Mouse (Mus musculus) spleen, adult 12 weeks (tissue): ENCODE results near the gene Mtm1.

ENCODE experiments used
- DNase-seq: peaks from one replicate; pipeline ENCODE4 v3.0.0; 2022; ENCODE audit warnings: low spot score

Gene Mtm1

DNA sequence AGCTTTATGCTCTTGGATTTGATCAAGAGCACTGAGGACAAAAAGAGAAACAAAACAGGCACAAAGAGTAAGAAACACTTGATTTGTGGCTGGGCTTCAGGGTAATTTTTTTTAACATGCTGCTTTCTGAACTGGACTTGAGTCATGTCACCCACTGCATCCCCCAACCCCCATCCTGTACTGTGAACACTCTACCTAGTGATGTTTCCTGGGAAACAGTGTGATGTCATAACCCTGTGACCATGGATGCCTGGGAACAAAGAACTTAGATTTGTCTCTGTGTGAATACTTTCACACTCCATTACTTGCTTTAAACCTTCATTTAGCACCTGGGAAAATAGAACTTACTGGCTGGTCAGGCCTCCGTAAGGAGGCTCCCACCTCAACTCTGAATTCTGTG lies at the start of gene Mtm1:
TSS of gene Mtm1 (plus strand) at position 301 of the 400 bp plus-strand sequence.
- DNase-seq: no peak

GRCm38 (mm10) chrX:71181526-71181925 lies 29.0 kb upstream of the Mtm1 start:
- no peak for DNase-seq

- no peak for DNase-seq
These were observed 26.9 kb upstream of the Mtm1 start for GRCm38 (mm10) chrX:71183671-71184070.

DNA sequence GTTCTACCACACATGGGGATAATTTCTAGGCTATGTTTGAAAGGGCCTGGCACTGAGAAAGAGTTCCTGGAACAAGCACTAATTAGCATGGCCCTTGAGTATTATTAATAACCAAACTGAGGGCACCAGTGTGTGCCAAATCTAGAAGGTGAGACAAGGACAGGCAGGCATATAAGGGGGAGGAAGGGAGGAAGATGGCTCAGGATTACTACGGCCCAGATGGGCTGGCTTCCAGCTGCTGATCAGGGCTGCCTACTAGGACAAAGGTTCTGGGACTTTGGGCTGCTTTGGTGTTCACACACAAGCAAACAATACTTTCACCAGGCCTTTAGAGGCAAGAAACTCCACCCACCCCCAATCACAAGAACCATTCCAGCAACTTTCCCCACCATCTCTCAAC lies 24.2 kb upstream of the Mtm1 start:
- DNase-seq: no peak

DNA sequence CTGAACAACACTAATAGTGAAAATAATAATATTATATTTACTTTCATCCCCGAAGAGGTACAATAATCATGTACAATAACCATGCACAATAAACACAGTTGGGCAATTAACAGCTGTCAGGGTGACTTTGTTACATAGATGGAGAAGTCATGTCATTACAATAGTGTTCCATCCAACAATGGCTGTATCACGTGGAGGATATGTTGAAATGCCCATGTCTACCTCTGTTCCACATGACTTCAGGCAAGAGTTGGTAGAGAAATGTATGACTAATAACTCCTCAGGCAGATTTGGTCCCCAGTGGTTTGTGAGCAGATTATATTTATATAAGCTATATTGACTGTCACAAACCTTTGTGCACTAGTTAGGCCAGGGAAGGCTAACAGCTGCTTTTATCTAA lies 5.8 kb upstream of the Mtm1 start:
- no peak for DNase-seq

- no peak for DNase-seq
These were observed 4.6 kb upstream of the Mtm1 start for GRCm38 (mm10) chrX:71205821-71206542.

GRCm38 (mm10) chrX:71206595-71206994 lies 4.0 kb upstream of the Mtm1 start:
- no peak for DNase-seq

GRCm38 (mm10) chrX:71212911-71213310 lies 2.3 kb downstream of the Mtm1 start:
- no peak for DNase-seq

GRCm38 (mm10) chrX:71214441-71215112 lies 4.0 kb downstream of the Mtm1 start:
- DNase-seq: peak; percentile 57

DNA sequence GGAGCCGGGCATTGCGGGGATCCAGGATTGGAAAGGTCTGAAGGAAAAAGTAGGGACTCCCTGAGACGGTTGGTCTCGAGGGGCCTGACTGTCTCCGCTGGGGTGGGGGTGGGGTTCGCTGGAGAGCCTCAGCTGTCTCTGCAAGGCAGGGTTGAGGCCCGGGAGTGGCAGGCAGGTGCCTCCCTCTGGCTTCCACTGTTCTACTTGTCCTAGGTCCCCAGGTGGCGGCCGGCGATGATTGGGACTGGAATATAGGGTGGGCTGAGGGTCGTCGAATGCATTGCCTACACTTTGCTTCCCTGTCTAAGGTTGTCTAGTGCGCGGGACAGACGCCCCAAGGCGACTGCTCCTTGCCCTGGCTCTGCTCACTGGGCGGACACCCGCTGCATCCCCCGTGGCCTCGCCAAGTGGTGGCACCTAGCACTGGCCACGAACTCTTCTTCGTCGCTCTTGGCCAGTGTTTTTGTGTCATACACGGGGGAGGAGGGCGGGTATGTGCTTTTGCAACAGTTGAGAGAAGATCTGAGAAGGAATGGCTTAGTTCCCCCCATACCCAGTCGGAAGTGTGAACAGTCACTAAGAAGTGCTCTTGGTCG lies 4.6 kb downstream of the Mtm1 start:
- DNase-seq: peak; percentile 26

- DNase-seq: no peak
These were observed 6.3 kb downstream of the Mtm1 start for GRCm38 (mm10) chrX:71216879-71217278.

- DNase-seq: no peak
These were observed 8.3 kb downstream of the Mtm1 start for GRCm38 (mm10) chrX:71218853-71219252.

DNA sequence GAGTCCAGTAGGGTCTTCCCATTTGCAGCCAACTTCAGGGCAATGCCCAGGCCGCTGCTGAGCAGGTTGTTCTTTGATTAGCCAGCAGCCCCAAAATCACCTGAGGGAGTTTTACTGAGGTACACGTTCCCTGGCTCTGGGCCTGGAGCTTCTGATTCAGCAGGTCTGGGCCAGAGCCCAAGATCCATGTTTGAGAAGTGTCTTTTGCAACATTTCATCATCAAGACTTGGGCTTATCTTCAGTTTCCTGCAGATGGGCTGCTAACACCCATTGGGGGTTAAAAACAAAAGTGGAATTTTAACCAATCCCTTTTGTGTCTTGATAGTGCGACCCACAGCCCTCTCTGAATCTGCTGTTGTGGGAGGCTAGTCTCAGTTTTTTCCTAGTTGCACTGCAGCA lies 10.3 kb downstream of the Mtm1 start:
- no peak for DNase-seq

- no peak for DNase-seq
These were observed 12.3 kb downstream of the Mtm1 start for GRCm38 (mm10) chrX:71222648-71223408.

DNA sequence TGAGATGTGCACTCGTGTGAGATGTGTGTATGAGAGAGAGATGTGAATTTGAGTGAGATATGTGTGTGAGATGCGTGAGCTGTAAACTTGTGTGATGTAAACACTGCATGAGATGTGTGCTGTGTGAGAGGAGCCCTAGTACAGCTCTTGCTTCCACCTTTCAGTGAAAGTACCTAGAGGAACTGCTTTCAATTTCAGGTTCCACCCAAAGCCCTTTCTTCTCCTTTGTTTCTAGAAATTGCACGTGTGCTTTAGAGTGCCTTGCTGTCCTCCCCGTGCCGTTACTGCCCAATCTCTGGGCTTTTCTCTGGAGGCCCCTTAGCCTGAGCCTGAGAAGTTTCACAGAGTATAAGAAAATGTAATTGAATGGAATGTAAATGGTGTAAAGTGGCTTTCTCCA lies 16.3 kb downstream of the Mtm1 start:
- no peak for DNase-seq

GRCm38 (mm10) chrX:71228200-71228599 lies 17.6 kb downstream of the Mtm1 start:
- DNase-seq: no peak

- DNase-seq: no peak
These were observed 20.3 kb downstream of the Mtm1 start for GRCm38 (mm10) chrX:71230847-71231246.

GRCm38 (mm10) chrX:71256422-71256821 lies 45.9 kb downstream of the Mtm1 start:
- no peak for DNase-seq

- DNase-seq: no peak
These were observed 50.3 kb downstream of the Mtm1 start for GRCm38 (mm10) chrX:71260857-71261256.

DNA sequence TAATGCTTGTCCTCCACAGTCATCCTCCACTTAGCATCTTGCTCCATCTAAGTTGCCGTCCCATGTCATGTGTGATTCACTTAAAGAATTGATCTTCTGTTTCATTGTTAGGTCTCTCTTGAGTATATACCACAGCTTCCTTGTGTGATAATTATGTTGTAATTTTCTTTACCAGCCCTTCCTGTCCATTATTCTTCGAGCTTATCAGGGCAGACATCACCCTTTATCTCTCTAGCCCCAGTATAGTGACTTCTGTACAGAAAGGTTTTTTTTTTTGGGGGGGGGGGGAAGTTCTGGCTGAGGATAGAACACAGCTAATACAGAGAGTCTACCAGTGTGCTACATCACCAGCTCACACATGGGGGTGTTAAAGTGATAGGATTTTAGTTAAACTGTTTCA lies 53.7 kb downstream of the Mtm1 start:
- DNase-seq: no peak

DNA sequence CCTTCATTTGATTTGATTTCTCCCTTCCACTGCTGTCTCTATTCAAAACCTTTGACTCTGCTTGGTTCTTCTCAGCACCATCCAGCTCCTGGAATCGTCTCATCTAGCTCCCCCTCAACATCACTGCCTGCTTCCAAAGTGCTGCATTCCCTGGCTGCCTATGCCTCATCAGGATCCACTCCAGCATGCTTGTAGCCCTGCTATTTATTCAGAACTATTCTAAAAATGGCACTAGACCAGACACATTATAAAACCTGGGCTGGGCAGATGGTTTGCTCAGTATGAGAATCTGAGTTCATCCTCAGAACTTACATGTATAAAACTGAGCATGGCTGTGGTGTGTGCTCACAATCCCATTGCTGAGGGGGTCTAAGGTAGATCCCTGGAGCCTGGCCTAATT lies 58.4 kb downstream of the Mtm1 start:
- DNase-seq: no peak

DNA sequence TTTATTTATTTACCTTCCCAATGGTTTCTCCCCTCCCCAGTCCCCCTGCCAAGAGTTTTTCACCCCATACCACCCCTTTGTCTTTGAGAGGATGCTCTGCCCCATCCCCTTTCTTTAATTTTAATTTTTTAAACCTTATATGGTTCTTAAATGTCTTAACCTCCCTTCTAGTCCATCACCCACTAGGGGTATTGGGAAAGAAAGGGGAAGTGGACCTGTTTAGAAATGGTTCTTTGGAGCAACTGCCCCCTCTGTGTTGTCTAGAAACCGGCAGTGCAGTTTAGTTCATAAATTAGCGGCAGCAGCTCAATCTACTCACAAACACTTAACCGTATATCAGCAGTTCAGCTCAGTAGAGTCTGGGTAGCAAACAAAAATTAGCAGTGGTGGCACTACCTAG lies 63.6 kb downstream of the Mtm1 start:
- DNase-seq: no peak

DNA sequence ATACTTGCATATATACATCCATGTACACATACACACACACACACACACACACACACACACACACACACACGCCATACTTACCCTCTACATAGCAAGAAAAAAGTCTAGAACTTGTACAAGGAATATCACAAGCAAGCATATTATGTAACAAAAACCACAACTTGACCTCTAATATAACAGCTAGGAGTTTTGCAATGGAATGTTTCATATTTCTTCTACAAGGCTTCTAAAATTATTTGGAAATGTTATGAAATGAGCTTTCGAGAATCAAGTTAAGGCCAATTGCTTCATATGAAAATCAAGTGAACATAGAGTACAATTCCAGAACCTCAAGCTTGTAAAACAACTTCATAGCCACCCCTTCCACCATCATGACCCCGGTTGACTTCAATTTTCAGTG lies 74.9 kb downstream of the Mtm1 start:
- DNase-seq: no peak
